Mouse (Mus musculus): ENCODE data around the gene Mslnl. TPM values are rescaled to one million over a fixed set of nuclear protein-coding genes. Genes with fewer than 3 reads are reported as not detected.

Mslnl gene
- polyA plus RNA-seq, 1 experiment: 0.65 TPM

- no peak overlapping the region for H3K27ac ChIP-seq (ENCODE audit: control insufficient read depth, insufficient read depth, low read depth, low read length)
- H3K4me3 ChIP-seq (ENCODE audit: control insufficient read depth, low read depth, low read length): no peak overlapping the region
- TF ChIP-seq CTCF (IDR thresholded peaks at IDR 0.05; ENCODE audit: control insufficient read depth, insufficient read depth, insufficient replicate concordance, low read depth, low read length) (no peak), POLR2A (IDR thresholded peaks at IDR 0.05; ENCODE audit: control insufficient read depth, low read depth, low read length) (no peak)
- H3K36me3 ChIP-seq (ENCODE audit: control insufficient read depth, insufficient read depth, low read length): no peaks in the 10 kb centered on the region
- H3K4me1 ChIP-seq (ENCODE audit: control insufficient read depth, insufficient read depth, low read length): peaks cover 28% of the 10 kb centered on the region
- no peaks in the 10 kb centered on the region for H3K27me3 ChIP-seq (ENCODE audit: control insufficient read depth, insufficient read depth, low read length)
Measured at GRCm38 (mm10) chr17:25794998-25795397, 59.2 kb downstream of the Mslnl start.

GRCm38 (mm10) chr17:25795609-25796092 is 59.8 kb downstream of the Mslnl start, which contains the start of gene AC134908.4:
Gene AC134908.4, minus strand, starts transcription at chr17:25795659.
- Histone ChIP-seq H3K27ac (ENCODE audit: control insufficient read depth, insufficient read depth, low read depth, low read length) (no peak within 1 kb of the TSS), H3K36me3 (ENCODE audit: control insufficient read depth, insufficient read depth, low read length) (no peaks in the 10 kb centered on the region), H3K4me1 (ENCODE audit: control insufficient read depth, insufficient read depth, low read length) (peaks cover 28% of the 10 kb centered on the region), H3K4me3 (ENCODE audit: control insufficient read depth, low read depth, low read length) (peak within 1 kb of the TSS; percentile 66), H3K27me3 (ENCODE audit: control insufficient read depth, insufficient read depth, low read length) (no peaks in the 10 kb centered on the region)
- TF ChIP-seq POLR2A (IDR thresholded peaks at IDR 0.05; ENCODE audit: control insufficient read depth, low read depth, low read length): no peak

- H3K4me3 ChIP-seq (ENCODE audit: control insufficient read depth, low read depth, low read length): peak overlapping the region; percentile 66
- H3K36me3 ChIP-seq (ENCODE audit: control insufficient read depth, insufficient read depth, low read length): no peaks in the 10 kb centered on the region
- TF ChIP-seq POLR2A (IDR thresholded peaks at IDR 0.05; ENCODE audit: control insufficient read depth, low read depth, low read length) (no peak), CTCF (IDR thresholded peaks at IDR 0.05; ENCODE audit: control insufficient read depth, insufficient read depth, insufficient replicate concordance, low read depth, low read length) (no peak)
- H3K27me3 ChIP-seq (ENCODE audit: control insufficient read depth, insufficient read depth, low read length): no peaks in the 10 kb centered on the region
- H3K4me1 ChIP-seq (ENCODE audit: control insufficient read depth, insufficient read depth, low read length): peaks cover 26% of the 10 kb centered on the region
- H3K27ac ChIP-seq (ENCODE audit: control insufficient read depth, insufficient read depth, low read depth, low read length): no peak overlapping the region
Measured at GRCm38 (mm10) chr17:25796211-25796771, 60.4 kb downstream of the Mslnl start.

GRCm38 (mm10) chr17:25796951-25797369 is 61.1 kb downstream of the Mslnl start, which contains the start of gene Metrn:
Gene Metrn, minus strand, starts transcription at chr17:25797136.
- Histone ChIP-seq H3K27ac (ENCODE audit: control insufficient read depth, insufficient read depth, low read depth, low read length) (no peak within 1 kb of the TSS), H3K4me3 (ENCODE audit: control insufficient read depth, low read depth, low read length) (peak within 1 kb of the TSS; percentile 75), H3K27me3 (ENCODE audit: control insufficient read depth, insufficient read depth, low read length) (no peaks in the 10 kb centered on the region), H3K4me1 (ENCODE audit: control insufficient read depth, insufficient read depth, low read length) (peaks cover 23% of the 10 kb centered on the region), H3K36me3 (ENCODE audit: control insufficient read depth, insufficient read depth, low read length) (no peaks in the 10 kb centered on the region)
- TF ChIP-seq POLR2A (IDR thresholded peaks at IDR 0.05; ENCODE audit: control insufficient read depth, low read depth, low read length) (peak; percentile 12; the same call in 1 of the 2 replicates), CTCF (IDR thresholded peaks at IDR 0.05; ENCODE audit: control insufficient read depth, insufficient read depth, insufficient replicate concordance, low read depth, low read length) (no peak)

Other genes starting within 250 kb of the Mslnl start
- 0.04 and 0.05 TPM in 2 replicates for gene Sstr5, start 238.8 kb upstream of the Mslnl start, polyA plus RNA-seq (2012; rRNA removed)
- 6.7 and 8.2 TPM in 2 replicates for gene Sox8, start 165.4 kb upstream of the Mslnl start, polyA plus RNA-seq (2012; rRNA removed)
- gene Lmf1, start 157.0 kb upstream of the Mslnl start, polyA plus RNA-seq (2012; rRNA removed): 87.6 and 93.5 TPM in 2 replicates
- 0.44 and 0.84 TPM in 2 replicates for gene Gng13, start 18.9 kb upstream of the Mslnl start, polyA plus RNA-seq (2012; rRNA removed)
- 16.1 and 18.9 TPM in 2 replicates for gene Chtf18, start 8.6 kb upstream of the Mslnl start, polyA plus RNA-seq (2012; rRNA removed)
- 8.3 and 9.8 TPM in 2 replicates for gene Rpusd1, start 8.4 kb upstream of the Mslnl start, polyA plus RNA-seq (2012; rRNA removed)
- 0.63 and 0.82 TPM in 2 replicates for gene Msln, start 18.3 kb downstream of the Mslnl start, polyA plus RNA-seq (2012; rRNA removed)
- gene Narfl, start 37.7 kb downstream of the Mslnl start, polyA plus RNA-seq (2012; rRNA removed): 17.9 and 20.3 TPM in 2 replicates
- 81.1 and 83.4 TPM in 2 replicates for gene Haghl, start 49.6 kb downstream of the Mslnl start, polyA plus RNA-seq (2012; rRNA removed)
- 1.3 and 1.6 TPM in 2 replicates for gene Ccdc78, start 50.5 kb downstream of the Mslnl start, polyA plus RNA-seq (2012; rRNA removed)
- 49.8 and 55.5 TPM in 2 replicates for gene Fam173a, start 56.9 kb downstream of the Mslnl start, polyA plus RNA-seq (2012; rRNA removed)
- gene AC134908.4, start 59.6 kb downstream of the Mslnl start, polyA plus RNA-seq (2012; rRNA removed): not detected in 2 replicates
- gene Metrn, start 61.1 kb downstream of the Mslnl start, polyA plus RNA-seq (2012; rRNA removed): 19.4 and 21.1 TPM in 2 replicates
- gene Fbxl16, start 73.0 kb downstream of the Mslnl start, polyA plus RNA-seq (2012; rRNA removed): 6.2 and 7.1 TPM in 2 replicates
- gene Wdr24, start 87.6 kb downstream of the Mslnl start, polyA plus RNA-seq (2012; rRNA removed): 35.8 and 36.0 TPM in 2 replicates
- gene Jmjd8, start 92.8 kb downstream of the Mslnl start, polyA plus RNA-seq (2012; rRNA removed): 16.4 and 18.6 TPM in 2 replicates
- gene Stub1, start 97.4 kb downstream of the Mslnl start, polyA plus RNA-seq (2012; rRNA removed): 81.1 and 82.0 TPM in 2 replicates
- 2.1 and 2.7 TPM in 2 replicates for gene Rhbdl1, start 101.3 kb downstream of the Mslnl start, polyA plus RNA-seq (2012; rRNA removed)
- gene Gm20683, start 105.7 kb downstream of the Mslnl start, polyA plus RNA-seq (2012; rRNA removed): 9.0 and 11.2 TPM in 2 replicates
- gene Rhot2, start 108.8 kb downstream of the Mslnl start, polyA plus RNA-seq (2012; rRNA removed): 37.5 and 38.7 TPM in 2 replicates
- gene Wdr90, start 125.5 kb downstream of the Mslnl start, polyA plus RNA-seq (2012; rRNA removed): 49.9 and 54.9 TPM in 2 replicates
- 28.2 and 28.8 TPM in 2 replicates for gene Mcrip2, start 132.7 kb downstream of the Mslnl start, polyA plus RNA-seq (2012; rRNA removed)
- gene Mettl26, start 139.0 kb downstream of the Mslnl start, polyA plus RNA-seq (2012; rRNA removed): 49.8 and 56.2 TPM in 2 replicates
- gene Wfikkn1, start 144.8 kb downstream of the Mslnl start, polyA plus RNA-seq (2012; rRNA removed): 0.96 and 0.98 TPM in 2 replicates
- 30.2 and 31.9 TPM in 2 replicates for gene Rab40c, start 183.7 kb downstream of the Mslnl start, polyA plus RNA-seq (2012; rRNA removed)
- gene Pigq, start 208.9 kb downstream of the Mslnl start, polyA plus RNA-seq (2012; rRNA removed): 21.4 and 24.4 TPM in 2 replicates
- gene Nhlrc4, start 208.9 kb downstream of the Mslnl start, polyA plus RNA-seq (2012; rRNA removed): 0.40 and 0.69 TPM in 2 replicates
- 0.10 and 0.20 TPM in 2 replicates for gene A930017K11Rik, start 216.5 kb downstream of the Mslnl start, polyA plus RNA-seq (2012; rRNA removed)
- gene Capn15, start 249.8 kb downstream of the Mslnl start, polyA plus RNA-seq (2012; rRNA removed): 20.1 and 22.1 TPM in 2 replicates